Mouse (Mus musculus) kidney, postnatal 36 days (tissue): ENCODE results near the gene Gm3685.
"Not testable (repeated sequence)": the region's sequence is repeated elsewhere in the genome, so short reads cannot be mapped to it uniquely, and the experiment has no call there.

ENCODE experiments used
- DNase-seq, 2 experiments: peaks; one replicate each; pipeline ENCODE4 v3.0.0; 2021 to 2022; ENCODE audit warnings: mixed read lengths in 2 of 2

Gm3685 gene

DNA sequence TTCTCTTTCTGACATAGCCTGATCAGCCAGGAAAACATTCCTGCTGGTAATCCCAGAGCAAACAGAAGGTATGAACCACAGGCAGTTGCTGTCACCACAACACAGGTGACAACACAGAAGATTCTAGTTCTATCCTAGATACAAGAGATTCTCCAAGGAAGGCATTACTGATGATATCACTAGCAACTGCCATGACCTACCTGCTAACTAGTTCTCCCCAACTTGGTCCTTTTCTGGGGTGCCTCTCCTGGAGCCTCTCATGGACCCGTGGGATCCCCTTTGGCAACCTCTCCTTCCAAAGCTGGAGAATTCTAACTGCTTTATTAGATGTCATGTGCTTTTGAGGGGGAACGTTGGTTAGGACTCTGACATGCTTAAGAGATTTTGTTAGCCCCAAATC lies at the start of gene Gm3685:
Gene Gm3685, minus strand, starts transcription at position 101 of the 400 bp plus-strand sequence.
- not testable (repeated sequence) for DNase-seq

DNA sequence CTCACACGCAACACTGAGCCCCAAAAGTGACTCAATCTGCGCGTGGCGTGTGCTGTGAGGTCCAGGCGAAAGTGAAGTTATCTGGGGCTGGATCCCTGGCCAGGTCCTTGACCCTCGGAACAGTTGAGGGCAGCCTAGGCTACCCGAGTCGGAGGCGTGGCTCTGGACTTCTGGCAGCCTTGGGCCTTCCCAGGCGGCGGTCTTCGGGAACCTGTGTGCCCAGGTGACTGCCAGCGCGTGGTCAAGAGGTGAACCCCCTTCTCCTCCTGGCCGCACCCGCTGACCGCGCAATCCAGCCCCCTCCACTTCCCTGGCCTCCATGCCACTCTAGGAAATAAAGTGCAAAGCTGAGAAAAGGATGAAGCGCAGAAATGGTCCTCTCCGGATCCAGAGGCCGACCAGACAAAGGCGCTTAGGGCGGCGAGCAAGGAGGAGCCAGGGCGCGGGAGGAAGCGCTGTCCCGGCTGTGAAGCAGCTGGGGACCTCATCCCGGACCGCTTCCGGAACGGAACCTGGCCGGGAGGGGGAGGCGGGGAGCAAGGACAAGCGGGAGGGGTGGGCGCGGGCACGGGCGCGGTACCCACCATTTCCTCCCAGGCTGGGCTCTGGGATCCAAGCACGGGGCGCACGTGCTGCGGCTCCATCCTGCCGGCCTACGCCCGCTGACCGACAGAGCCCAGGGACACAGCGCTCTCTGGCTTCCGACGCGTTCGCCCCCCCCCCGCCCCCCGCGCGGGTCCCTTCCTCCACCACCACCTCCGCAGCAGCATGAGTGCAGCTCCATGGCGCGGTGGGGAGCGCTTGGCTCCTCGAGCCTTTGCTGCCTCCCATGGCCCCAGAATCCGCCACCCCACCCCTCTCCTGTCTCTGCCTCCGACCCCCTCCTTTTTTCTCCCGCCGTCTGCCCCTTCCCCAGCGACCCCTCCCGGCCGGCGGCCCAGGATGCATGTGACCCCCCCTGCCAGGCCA lies 17.7 kb downstream of the Gm3685 start, which contains the start of gene Gm10406:
Gene Gm10406, minus strand, starts transcription at position 669 of the 969 bp plus-strand sequence.
- peak; percentile 20 to 33 for DNase-seq

DNA sequence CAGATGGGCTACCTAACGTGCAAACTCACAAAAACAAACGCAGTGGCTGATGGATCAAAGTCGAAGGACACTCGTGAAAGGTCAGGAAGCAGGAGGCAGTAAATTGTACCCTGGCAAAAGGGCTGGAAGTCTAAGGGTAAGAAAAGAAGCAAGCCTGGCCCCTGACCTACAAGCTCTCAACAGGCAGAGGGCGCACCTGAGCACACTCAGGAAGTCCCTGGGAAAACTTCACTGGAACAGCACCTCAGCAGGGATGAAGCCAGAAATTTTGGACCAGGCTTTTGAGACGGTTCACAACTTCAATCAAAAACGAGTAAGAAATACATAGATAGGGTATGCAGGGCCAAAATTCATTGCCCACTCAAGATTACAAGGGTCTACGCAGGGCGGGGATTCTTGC lies 18.5 kb downstream of the Gm3685 start:
- peak in 1 of 2 experiments; percentile 12 for DNase-seq
